Mouse (Mus musculus) layer of hippocampus, postnatal 36 days (tissue): ENCODE data around the gene Mapk3. TPM values are rescaled to one million over a fixed set of nuclear protein-coding genes. Genes with fewer than 3 reads are reported as not detected.

Experiments used
- DNase-seq, 2 experiments: peaks; one replicate each; pipeline ENCODE4 v3.0.0; 2022
- total RNA-seq, 2 experiments: library from RNA; stranded (reverse); gene quantifications; 2 replicates each; pipeline ENCODE4 v1.2.3; 2021

Gene Mapk3
- total RNA-seq, 2 experiments from 2014 or later = 144 to 146 TPM

DNA sequence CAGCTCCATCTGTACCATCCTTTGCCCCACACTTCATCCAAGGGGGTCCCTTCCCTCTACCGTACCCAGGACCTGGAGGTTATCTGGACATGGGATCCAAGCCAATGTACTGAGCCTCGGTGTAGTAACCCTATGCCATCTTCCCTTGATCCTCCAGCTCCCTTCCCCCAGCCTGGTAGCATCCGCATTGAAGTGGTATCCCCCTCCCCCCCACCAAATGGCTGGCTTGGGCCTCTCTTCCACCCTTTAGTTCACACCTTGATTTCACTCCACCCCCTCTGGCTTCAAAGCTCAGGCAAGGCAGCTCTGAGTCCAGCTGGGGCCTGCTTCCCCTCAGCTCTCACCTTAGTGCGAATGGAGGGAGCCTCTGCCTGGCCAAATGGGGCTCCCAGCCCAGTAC is 25.7 kb downstream of the Mapk3 start:
- no peak for DNase-seq

DNA sequence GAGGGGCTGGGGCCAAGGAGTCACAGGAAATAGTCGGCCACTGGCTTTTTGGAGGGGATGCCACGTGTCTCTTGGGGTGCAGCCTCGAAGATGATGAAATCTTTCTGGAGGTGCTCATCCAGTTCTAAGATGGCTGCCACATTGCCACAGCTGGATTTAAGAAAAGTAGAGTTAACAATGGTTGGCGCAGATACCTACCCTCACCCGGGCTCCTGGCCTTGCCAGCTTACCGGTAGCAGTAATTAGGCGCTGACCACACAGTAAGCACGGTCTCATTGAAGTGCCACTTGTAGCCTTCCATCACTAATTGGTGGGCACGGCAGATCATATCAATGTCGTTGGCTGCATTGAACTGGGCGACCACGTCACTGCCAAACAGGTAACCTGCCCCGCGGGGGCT is 26.7 kb downstream of the Mapk3 start:
- no peak for DNase-seq

DNA sequence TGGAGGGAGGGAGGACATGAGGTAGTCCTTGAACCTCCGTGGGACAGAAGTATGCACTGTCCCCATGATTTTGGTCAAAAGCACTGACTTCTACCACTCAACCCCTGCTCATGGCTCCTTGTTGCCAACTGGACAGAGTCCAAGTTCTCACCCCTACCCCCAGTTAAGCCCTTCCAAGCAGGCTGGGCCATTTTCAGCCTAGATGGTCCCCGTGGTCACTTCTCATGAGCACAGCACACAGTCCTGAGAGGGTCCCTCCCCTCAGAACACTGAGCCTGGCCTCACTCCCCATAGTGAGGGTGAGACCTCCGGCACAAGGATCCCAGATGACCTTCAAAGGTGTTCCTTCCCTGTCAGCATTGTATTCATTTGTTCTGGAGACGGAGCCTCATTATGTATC is 29.7 kb downstream of the Mapk3 start:
- no peak for DNase-seq

DNA sequence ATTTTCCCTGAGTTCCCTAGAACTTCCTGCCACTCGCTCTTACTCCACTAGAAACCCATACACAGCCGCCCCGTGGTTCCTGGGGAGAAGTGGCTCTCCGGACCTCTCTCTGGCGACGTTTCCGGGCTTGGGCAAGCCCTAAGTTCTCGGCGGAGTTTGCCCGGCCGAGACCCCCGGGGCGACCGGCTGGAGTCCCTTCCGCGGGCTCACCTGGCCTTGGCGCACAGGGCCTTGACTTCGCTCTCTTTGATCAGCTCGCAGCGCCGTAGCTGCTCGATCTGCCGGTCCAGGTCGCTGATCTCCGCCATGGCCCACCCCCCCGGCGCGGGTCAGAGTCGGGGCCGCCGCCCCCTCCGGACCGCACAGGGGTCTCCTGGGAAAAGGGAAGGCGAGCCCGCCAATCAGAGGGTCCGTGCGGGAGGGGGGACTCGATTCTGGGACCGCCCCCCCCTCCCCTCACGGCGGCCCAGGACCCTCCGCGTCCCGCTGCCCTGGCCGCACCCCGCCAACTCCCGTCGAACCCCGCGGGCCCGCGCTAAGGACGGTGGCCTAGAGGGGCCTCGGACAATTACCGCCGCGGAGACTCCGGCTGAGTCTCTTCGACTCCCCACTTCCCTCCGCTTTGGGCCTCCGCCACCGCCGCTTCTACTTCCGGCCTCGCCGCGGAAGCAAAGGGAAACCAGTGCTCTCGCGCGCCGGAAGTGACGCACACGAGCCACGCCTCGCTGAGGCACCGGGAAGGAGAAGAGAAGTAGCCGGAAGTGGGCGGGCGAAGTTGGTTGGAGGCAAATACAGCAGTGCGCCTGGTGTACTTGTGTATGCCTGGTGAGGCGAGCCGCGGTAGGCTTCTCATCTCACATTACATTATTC is 32.7 kb downstream of the Mapk3 start, which contains the start of gene Ppp4c:
TSS of gene Ppp4c (minus strand) at position 646 of the 870 bp plus-strand sequence.
- peak; percentile 94 to 96 for DNase-seq

DNA sequence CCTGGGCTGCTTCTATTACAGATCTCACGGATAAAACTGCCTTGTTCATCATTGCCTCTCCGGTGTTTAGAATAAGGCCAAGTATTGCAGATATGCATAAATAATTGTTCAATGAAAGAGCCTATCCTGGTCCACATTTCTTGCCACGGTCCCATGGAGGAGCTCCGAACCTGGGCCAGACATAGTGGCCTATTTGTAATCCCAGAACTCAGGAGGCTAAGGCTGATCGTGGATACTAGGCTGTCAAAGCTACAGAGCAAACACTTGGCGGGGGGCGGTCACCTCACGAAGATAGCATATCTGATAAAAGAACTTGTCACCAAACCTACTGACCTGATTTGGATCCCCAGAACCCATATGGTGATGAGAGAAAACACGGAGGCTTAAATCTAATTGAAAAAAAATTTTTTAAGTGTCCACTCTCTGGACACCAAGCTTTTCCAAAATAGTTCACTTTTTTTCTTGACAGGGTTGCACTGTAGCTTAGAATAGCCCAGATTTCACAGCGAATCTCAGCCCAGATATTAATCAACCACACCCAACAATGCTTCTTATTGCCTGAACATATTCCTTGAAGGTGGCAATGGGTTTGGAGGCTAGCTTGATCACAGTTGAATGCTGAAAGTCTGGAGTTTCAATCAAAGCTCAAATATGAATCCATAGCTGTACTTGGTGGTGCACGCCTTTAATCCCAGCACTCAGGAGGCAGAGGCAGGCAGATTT is 33.5 kb downstream of the Mapk3 start:
- DNase-seq = no peak

DNA sequence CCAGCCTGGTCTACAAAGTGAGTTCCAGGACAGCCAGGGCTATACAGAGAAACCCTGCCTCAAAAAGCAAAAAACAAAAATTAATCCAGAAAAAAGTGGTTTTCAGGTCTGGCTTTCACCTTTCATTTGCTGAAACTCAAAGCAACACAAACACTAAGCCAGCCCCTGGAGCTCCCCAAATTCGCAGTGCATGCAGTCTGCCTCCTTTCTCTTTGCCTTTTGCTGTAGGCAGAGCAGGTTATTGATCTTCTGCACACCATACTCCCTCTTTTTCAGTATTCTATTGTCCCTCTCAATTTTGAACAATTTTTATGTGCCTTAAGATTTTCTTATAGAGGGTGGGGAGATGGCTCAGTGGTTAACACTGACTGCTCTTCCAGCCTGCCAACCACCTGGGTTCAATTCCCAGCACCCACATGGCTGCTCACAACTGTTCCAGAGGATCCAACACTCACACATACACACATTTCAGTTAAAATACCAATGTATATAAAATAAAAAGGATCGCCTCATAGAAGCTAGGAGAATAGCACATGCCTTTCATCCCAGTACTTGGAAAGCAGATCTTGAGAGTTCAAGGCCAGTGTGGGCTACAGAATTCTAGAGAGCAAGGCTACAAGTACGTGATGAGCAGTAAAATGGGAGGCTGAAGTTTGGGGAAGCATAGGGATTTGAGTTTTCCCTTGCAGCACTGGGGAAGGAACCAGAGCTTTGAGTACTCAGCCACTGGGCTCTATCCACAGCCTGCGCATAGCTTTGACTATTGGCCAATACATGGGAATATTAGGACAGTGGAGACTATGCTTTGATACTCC is 34.3 kb downstream of the Mapk3 start:
- no peak for DNase-seq

DNA sequence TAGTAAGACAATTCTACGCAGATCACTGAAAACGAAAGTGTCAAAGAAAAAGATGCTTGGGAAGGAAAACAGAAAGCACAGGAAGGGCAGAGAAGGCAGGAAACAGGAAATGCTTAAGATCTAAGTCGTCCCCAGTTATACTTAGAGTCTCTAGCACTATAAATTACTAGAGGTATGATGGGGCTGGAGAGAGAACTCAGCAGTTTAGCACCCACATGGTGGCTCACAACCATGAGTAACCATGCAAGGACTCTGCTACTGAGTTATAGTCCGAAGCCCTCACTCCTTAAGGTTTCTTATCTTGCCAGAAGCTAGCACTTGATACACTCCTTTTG is 34.8 kb downstream of the Mapk3 start:
- DNase-seq = no peak

DNA sequence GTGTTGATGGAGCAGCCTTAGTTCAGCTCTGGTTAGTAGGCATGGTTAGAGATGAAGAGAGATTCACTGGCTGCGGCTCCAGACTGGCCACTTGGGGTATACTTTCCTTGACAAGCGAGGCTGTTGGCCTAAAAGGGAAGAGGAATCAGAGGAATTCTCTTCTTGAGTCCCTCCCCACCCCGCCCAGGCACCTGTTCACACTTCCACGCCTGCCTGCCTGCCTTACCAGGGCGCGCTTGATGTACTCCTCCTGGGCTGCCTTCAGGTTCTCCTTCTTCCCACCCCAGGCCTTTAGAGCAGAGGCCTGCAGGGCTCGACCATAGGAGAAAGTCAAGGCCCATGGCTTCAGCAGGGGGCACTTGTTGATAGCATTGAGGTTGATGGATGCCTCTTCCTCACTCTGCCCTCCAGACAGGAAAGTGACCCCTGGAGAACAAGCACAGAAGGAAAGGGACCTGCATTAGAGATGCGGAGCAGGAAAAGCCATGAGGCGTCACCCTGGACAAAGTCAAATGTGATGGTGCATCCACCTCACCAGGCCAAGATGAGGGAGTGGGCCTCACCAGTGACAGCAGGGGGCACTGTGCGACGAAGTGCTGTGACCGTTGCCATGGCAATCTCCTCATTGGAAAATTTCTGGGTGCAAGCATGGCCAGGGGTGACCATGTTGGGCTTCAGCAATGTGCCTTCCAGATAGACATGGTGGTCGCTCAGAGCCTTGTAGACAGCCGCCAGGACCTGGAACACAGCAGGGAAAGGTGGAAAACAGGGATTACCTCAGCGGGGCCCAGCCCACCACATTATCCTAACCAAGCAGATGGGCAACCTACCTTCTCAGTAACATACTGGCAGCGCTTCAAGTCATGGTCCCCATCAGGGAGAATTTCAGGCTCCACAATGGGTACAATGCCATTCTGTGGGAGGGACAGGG is 36.3 kb downstream of the Mapk3 start:
- DNase-seq = no peak

DNA sequence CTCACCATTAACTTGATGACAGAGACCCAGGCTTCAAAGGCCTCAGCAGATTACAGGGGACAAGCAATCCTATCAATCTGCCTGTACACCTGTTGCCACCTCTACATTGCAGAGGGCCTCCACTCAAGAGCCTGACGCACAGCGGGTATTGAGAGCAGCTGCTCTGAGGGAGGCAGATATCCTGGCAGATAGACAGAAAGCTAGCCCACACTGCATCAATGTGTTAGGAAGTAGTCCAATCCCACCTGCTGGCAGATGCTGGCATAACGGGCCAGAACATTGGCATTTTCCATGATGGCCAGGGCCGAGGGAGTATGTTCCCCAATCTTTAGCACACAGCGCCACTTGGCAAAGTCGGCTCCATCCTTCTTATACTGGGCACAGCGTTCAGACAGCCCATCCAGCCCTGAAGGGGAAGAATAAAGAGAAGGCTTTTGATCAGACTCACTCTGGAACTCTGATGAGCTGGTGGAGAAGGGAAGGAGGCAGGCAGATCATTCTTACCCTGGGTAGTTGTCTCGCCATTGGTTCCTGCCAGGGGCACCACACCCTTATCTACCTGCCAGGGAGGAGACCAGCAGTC is 37.0 kb downstream of the Mapk3 start:
- peak in 1 of 2 experiments; percentile 57 for DNase-seq

DNA sequence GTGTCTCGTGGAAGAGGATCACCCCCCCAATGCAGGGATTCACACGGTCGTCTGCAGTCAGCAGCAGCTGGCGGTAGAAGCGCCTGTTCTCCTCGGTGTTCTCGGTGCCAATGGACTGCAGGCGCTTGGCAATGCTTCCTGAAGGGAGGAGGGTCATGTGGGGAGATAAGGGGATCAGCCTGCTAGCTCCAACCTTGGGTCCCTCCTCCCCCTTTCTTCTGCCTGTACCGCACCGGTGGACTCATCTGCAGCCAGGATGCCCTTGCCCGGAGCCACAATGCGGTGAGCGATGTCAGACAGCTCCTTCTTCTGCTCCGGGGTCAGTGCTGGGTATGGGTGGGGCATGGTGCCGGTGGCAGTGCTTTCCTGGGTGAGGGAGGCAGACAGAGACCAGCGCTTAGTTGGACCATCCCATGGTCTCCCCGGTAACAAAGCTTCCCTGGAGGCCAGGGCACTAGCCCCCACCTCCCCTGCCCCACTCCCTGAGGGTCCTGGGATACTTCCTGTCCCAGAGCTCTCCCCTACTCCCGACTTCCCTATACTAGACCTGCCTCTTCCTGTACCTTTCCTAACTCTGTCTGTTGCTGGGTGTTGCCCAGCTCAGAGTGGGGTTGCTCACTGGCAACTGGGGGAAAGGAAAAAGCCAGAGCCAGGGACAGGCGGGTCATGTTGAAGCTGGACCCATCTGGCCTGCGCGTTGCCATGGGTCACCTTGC is 38.2 kb downstream of the Mapk3 start, which contains the start of gene Fam57b:
TSS of gene Fam57b (plus strand) at position 258 of the 716 bp plus-strand sequence.
- no peak for DNase-seq

DNA sequence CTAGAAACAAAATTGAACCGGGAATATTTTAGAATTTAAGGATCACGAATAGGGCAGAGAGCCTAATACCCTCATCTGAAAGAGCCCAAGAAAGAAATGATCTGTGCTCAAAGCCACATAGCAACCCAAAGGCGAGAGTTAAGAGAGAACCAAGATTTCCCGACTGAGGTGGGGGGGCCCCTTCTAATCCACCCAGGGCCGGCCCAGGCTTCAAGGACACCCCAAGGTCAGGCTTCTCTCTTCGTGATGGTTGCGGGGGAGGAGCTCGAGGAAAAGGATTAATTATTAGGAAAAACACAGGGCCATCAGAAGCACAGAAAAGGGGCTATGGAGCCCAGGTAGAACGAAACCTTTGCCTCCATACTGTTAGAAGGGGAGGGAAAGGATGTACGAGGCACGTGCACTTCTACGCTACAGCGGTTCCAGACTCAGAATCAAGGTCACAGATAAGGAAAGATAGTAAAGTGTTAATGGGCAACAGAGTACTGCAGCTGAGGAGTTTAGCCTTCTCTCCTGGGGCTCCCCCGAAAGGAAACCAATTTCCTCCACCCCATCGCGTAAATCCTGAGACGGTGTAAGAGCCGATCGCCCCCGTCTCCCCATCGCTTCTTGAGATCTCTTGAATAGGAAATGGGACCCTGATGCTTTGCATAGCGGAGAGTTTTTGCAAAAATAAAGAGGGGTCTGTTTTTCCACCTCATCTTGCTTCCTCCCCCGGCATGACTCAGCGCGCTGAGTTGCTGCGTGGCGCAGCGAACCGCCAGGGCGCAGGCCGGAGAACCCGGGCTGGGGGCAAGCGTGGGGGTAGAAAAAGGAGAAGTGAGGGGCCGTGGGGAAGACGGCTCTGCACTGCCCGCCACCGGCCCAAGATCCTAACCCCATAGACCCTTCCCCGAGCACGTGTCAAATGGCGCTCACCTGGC is 39.0 kb downstream of the Mapk3 start:
- no peak for DNase-seq

DNA sequence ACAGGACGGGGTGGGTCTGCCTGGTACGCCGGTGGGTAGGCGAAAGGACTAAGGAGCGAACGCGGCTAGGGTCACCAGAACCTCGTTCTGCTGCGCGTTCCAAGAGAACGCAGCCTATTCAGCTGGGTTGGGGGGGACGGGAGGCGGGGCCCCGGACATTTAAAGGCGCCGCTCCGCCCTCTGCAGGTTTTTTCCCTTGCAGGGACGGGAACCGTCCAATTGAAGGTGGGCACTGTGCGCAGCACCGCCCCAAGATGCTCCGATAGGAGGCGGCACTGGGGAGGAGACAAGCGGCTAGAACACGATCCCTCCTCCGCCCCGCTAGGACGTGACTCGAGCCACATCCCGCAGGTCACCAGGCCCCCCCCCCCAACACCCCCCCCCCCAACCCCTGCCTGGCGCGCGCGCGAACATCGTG is 39.7 kb downstream of the Mapk3 start:
- peak; percentile 96 to 98 for DNase-seq

DNA sequence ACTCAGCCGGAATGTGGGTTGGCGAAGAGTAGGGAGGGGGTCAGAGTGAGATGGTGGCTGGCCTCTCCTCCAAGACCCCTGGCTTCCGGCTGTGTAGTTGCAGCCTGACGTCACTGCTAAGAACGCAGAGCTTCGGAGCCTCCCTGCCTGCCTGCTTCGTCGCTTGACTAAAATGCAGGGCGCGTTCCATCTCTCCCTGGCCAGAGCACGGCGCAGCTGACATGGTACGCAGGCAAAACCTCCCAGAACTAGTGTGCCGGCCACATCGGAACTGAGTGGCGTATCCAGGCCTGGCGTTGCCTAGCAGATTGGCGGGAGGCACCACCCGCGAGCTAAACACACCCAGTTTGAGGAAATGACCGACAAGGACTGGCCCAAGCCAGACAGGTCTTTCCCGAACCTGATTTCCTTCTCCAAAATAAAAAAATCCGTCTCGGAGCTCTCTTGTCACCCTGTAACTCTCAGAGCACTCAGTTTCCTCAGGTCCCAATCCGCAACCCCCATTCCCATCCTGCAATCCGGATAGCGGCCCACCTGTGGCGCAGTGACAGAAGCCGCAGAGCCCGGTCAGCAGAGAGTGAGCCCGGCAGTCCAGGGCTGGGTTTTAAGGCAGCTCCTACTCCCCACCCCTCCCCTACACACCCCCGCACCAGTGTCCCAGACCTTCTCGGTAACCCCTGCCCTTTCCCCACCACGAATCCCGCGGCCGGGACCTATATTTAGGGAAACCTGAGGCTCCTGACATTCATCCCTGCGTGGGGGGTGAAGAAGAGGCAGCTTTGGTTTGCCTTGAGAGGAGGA is 40.3 kb downstream of the Mapk3 start:
- DNase-seq = peak; percentile 79 to 86

DNA sequence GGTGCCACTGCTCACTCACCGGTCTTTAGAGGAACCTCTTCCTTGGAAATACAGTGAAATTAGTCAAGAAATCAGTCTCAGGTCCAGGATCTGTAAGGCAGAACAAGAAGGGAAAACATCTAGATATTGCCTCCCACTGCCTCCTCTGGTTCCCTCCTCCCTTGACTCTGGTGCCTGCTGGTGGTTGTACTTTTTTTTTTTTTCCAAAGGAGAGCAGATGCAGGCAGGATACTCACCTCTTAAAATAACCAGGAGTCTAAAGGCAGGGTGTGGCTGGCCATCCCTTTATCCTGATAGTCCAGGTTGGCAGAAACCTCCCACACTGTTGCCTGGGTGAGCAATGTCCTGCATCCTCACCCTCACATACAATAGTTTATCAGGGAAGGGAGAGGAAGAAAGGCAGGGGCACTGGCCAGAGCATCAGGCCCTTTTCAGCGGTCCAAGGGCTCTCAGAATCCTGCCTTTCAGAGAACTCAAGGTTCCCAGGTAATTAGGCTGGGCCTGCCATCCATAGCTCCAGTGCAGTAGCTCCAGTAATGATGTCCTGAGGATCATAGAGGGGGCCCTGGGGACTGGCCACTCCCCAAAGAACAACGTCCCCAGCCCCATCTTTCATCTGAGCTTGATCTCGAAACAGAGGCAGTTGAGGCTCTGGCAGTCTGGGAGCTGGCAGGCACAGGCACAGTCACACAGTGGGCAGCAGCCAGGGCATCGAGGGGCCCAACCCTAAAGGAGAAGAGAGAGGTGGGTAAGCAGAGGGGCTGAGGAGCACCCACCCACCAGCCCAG is 41.1 kb downstream of the Mapk3 start:
- no peak for DNase-seq

DNA sequence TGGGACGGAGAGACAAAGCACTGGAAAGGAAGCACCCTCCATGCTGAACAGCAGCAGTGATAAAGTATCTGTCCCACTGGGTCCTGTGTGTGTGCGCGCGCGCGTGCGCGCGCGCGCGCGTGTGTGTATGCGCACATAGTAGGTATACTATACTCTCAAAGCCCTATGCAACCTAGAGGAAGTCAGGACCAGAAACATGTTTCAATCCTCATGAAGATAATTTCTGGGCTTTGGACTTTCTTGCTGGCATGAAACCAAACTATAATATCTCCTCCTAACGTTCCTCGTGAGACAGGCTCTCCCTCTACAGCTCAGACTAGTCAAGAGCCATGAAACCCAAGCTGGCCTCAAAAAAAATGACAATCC is 41.6 kb downstream of the Mapk3 start:
- DNase-seq = no peak

DNA sequence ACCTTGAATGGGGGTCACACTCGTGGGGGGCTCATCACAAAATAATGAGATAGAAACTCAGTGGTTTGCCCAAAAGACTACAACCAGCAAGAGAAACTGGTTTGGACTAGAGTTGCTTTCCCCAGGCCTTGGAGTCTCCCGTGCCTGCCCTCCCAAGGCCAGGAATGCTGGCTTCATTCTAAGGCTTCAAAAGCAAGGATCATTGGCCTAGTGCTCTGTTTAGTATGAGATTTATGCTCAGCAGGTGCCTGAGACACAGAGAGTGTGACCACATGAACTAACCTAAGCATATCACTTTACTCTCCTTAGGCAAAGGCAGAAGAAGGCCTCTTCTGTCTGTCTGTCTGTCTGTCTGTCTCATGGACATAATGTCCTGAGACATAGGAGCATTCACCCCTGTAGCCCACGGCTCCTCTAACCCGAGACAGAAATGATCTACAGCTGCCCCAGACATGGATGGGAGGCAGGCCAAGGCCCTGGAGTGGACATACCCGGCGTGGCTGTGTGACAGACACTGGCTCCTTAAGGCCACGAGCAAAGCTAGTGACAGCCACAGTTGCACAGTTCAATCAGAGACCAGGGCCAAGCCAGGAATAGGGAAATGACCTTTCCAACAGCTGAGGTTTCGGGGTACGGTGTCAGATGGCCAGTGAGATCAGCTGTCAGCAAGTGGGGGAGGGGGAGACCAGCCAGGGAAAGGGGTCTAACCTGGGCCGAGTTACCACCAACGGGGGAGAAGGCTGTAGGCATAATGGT is 42.9 kb downstream of the Mapk3 start:
- no peak for DNase-seq

DNA sequence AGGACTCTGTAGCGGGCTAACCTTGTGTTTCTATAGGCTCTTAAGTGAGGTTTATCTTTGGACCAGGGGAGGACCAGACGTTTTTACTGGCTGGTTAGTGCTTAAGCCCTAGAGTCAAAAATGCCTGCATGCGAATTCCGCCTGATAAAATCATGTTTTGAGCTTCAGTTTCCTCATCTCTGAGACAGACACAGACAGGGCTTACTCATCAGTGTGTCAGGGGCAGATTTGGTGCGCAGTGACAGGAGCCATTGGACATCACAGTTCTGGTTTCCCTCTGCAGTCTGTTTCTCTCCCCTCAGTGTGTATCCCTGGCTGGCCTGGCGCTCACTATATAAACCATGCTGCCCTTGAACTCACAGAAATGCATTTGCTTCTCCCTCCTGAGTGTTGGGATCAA is 43.8 kb downstream of the Mapk3 start:
- DNase-seq = no peak
